In the genomic region with DNA sequence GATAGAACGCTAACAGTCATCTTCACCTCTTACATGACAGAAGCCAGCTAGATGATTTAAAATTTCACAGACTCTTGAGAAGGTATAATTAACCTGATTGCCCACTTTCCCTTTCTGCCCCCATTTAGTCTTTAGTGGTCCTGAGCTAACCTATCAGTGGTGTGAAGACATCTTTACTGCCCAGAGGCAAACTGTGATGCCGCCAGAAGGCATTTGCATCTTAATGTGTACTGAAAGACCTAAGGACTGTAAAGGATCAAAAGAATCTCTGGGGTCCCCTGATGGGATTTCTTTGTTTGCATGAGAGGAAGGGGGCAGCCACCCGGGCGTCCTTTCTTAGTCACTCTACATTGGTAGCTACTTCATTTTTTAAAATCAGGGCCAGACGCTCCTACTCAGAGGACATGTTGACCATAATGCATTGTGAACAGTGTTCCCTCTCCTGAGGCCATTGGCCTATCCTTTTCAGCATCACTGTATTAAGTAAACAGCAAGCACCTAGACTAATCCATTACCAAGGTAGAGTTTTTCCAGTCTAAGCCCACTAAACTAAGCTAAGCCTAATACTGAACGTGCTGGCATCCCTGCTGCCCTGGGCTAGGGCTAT, we compare ENCODE assay signal across 30 mouse cellular contexts. TPM values are rescaled to one million over a fixed set of nuclear protein-coding genes. Genes with fewer than 3 reads are reported as not detected.
DNase-seq lines count a peak whose midpoint lies in the region; ATAC-seq lines count a peak whose summit lies in the region.
"Had no signal": no experiment of that assay in that cellular context is flagged by ENCODE, and none has a peak within 500 bp of the region (broad histone marks: within the 10 kb centered on the region; RNA-seq: fewer than 3 reads in every experiment).

No protein-coding gene starts in this region.

- H3K27me3 ChIP-seq in midbrain, embryonic 11.5 days (ENCODE audit: control insufficient read depth, insufficient read depth, low read length), result no peaks in the 10 kb centered on the region
- no peaks in the 10 kb centered on the region for H3K27me3 ChIP-seq in midbrain, embryonic 10.5 days (ENCODE audit: low read depth, poor library complexity, severe bottlenecking)
- H3K27me3 ChIP-seq in midbrain, embryonic 15.5 days (replicated peaks), result no peaks in the 10 kb centered on the region
- H3K27me3 ChIP-seq: embryonic facial prominence, embryonic 13.5 days; forebrain, embryonic 15.5 days; hindbrain, embryonic 15.5 days; limb, embryonic 12.5 days; liver, embryonic 15.5 days; Patski had no signal

- H3K4me2 ChIP-seq in midbrain, embryonic 11.5 days, result no peak overlapping the region
- H3K4me2 ChIP-seq in midbrain, embryonic 15.5 days, result no peak overlapping the region
- H3K4me2 ChIP-seq: embryonic facial prominence, embryonic 13.5 days; forebrain, embryonic 15.5 days; hindbrain, embryonic 15.5 days; limb, embryonic 12.5 days; liver, embryonic 15.5 days; lung, embryonic 14.5 days had no signal

- H3K36me3 ChIP-seq in midbrain, embryonic 11.5 days (ENCODE audit: control insufficient read depth, insufficient read depth, low read length), result no peaks in the 10 kb centered on the region
- H3K36me3 ChIP-seq in midbrain, embryonic 10.5 days, result no peaks in the 10 kb centered on the region
- H3K36me3 ChIP-seq in midbrain, embryonic 15.5 days (replicated peaks), result no peaks in the 10 kb centered on the region
- H3K36me3 ChIP-seq: embryonic facial prominence, embryonic 13.5 days; forebrain, embryonic 10.5 days; forebrain, embryonic 15.5 days; heart, embryonic 10.5 days; hindbrain, embryonic 15.5 days; limb, embryonic 12.5 days; liver, embryonic 15.5 days had no signal

- H3K4me3 ChIP-seq in midbrain, embryonic 11.5 days (ENCODE audit: low read depth, low read length), result no peak overlapping the region
- H3K4me3 ChIP-seq in midbrain, embryonic 10.5 days, result no peak overlapping the region
- no peak overlapping the region for H3K4me3 ChIP-seq in midbrain, embryonic 15.5 days
- H3K4me3 ChIP-seq: embryonic facial prominence, embryonic 13.5 days; forebrain, embryonic 10.5 days; forebrain, embryonic 15.5 days; gastrocnemius, adult 2 months; heart, embryonic 10.5 days; hindbrain, embryonic 15.5 days; left cerebral cortex, adult 2 months; limb, embryonic 12.5 days; liver, embryonic 15.5 days had no signal

- no peak for DNase-seq in midbrain, embryonic 11.5 days (ENCODE audit: low spot score, missing footprints)
- DNase-seq in midbrain, embryonic 10.5 days (ENCODE audit: low spot score), result no peak
- DNase-seq in ES-CJ7 (ENCODE audit: low read depth, low spot score) (peak; percentile 36), R1 (ENCODE audit: low read depth, low spot score) (peak; percentile 63)
- no peak for DNase-seq in kidney, postnatal 4 days
- no peak for DNase-seq in gastrocnemius, postnatal 10 days
- DNase-seq: adrenal gland, postnatal 25 days; B cell, adult 2 months; cerebellum, adult 18-20 months; cerebellum, postnatal 10 days; gastrocnemius, adult 2 months; heart, postnatal 4 days; kidney, adult 2 months; lung, embryonic 14.5 days; right cerebral cortex, postnatal 4 days; thymus, adult 18-20 months; thymus, postnatal 36 days had no signal

- ATAC-seq in midbrain, embryonic 11.5 days (ENCODE audit: low FRiP score), result peak; percentile 51
- peak; percentile 22 for ATAC-seq in midbrain, embryonic 15.5 days (replicated peaks)
- ATAC-seq: forebrain, embryonic 15.5 days; inflammation-experienced regulatory T-cells, adult 6 months; Patski had no signal

- H3K27ac ChIP-seq in midbrain, embryonic 11.5 days (ENCODE audit: low read depth, low read length), result no peak overlapping the region
- no peak overlapping the region for H3K27ac ChIP-seq in midbrain, embryonic 10.5 days (replicated peaks)
- H3K27ac ChIP-seq in midbrain, embryonic 15.5 days, result no peak overlapping the region
- H3K27ac ChIP-seq: embryonic facial prominence, embryonic 13.5 days; forebrain, embryonic 10.5 days; forebrain, embryonic 15.5 days; gastrocnemius, adult 2 months; heart, embryonic 10.5 days; hindbrain, embryonic 15.5 days; kidney, postnatal 0 days; left cerebral cortex, adult 2 months; limb, embryonic 12.5 days; liver, embryonic 15.5 days; stomach, postnatal 0 days had no signal

- H3K9ac ChIP-seq in midbrain, embryonic 11.5 days (ENCODE audit: low read length), result no peak overlapping the region
- no peak overlapping the region for H3K9ac ChIP-seq in midbrain, embryonic 15.5 days
- H3K9ac ChIP-seq: embryonic facial prominence, embryonic 13.5 days; forebrain, embryonic 15.5 days; hindbrain, embryonic 15.5 days; limb, embryonic 12.5 days; liver, embryonic 15.5 days; lung, embryonic 14.5 days had no signal

- peaks cover 2% of the 10 kb centered on the region; the same call in 1 of the 2 replicates for H3K4me1 ChIP-seq in midbrain, embryonic 11.5 days (ENCODE audit: control insufficient read depth, insufficient read depth, low read length)
- H3K4me1 ChIP-seq in midbrain, embryonic 10.5 days, result peaks cover 17% of the 10 kb centered on the region
- H3K4me1 ChIP-seq in midbrain, embryonic 15.5 days, result peaks cover 7% of the 10 kb centered on the region
- H3K4me1 ChIP-seq: embryonic facial prominence, embryonic 13.5 days; forebrain, embryonic 15.5 days; liver, embryonic 15.5 days had no signal

- H3K9me3 ChIP-seq in midbrain, embryonic 11.5 days (ENCODE audit: control insufficient read depth, low read length), result no peaks in the 10 kb centered on the region
- no peaks in the 10 kb centered on the region for H3K9me3 ChIP-seq in midbrain, embryonic 10.5 days (replicated peaks)
- H3K9me3 ChIP-seq in midbrain, embryonic 15.5 days, result no peaks in the 10 kb centered on the region
- H3K9me3 ChIP-seq: embryonic facial prominence, embryonic 13.5 days; forebrain, embryonic 10.5 days; forebrain, embryonic 15.5 days; heart, embryonic 10.5 days; hindbrain, embryonic 15.5 days; limb, embryonic 12.5 days; liver, embryonic 15.5 days had no signal

- 13% methylated on average over 6 of the region's 6 CpGs for WGBS in midbrain, embryonic 11.5 days
- WGBS in midbrain, embryonic 10.5 days, result 19% methylated on average over 6 of the region's 6 CpGs
- 16% methylated on average over 6 of the region's 6 CpGs for WGBS in midbrain, embryonic 15.5 days

RNA-seq across cellular contexts. Expression of gene Fam98a, which starts 30.4 kb away (rescaled TPM):
- 8.7 and 9.1 TPM in 2 replicates for polyA plus RNA-seq in midbrain, embryonic 11.5 days (2014; fragmentation: Nextera tagmentation; extraction: Ambion mirVana)
- 24.5 and 27.0 TPM in 2 replicates for polyA plus RNA-seq in midbrain, embryonic 10.5 days (2016; fragmentation: Nextera tagmentation; extraction: Ambion mirVana)
- polyA plus RNA-seq in midbrain, embryonic 15.5 days (2015; fragmentation: Nextera tagmentation; extraction: Ambion mirVana), result 24.9 and 27.3 TPM in 2 replicates
- total RNA-seq in gastrocnemius, postnatal 10 days (2021), result 10 to 100 TPM; 29.4 to 37.8 TPM

Comparison
In these comparisons a context has a peak if more than half of its experiments do, and no peak if none do; other contexts are left out.
1. DNase-seq: peak in ES-CJ7 (single experiment) and R1 (single experiment); none in midbrain, embryonic 11.5 days (single experiment), midbrain, embryonic 10.5 days (single experiment), kidney, postnatal 4 days (0 of 2) and gastrocnemius, postnatal 10 days (single experiment).